22 mouse cellular contexts compared by ENCODE assay signal in the genomic region with DNA sequence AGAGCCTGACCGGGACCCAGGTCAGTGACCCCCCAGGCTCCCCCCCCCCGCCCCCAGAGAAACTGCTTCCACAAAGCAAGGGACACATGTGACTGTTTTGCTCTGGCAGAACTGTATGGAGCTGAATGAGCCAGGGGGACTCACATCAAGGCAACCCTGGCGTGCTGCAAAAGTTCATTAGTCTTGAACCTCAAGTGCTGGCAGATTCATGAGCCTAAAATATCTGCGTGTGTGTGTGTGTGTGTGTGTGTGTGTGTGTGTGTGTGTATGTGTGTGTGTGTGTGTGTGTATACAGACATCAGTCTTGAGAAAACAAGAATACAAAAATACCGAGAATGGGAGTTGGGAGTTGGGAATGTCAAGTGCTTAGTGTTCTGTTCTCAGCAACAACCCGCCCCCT. TPM values are rescaled to one million over a fixed set of nuclear protein-coding genes. Genes with fewer than 3 reads are reported as not detected.
A peak's percentile ranks its signal among the peaks of the same experiment; 100 is the strongest.
DNase-seq lines count a peak whose midpoint lies in the region; ATAC-seq and TF ChIP-seq lines count a peak whose summit lies in the region.
"Had no signal": no experiment of that assay in that cellular context is flagged by ENCODE, and none has a peak within 500 bp of the region (broad histone marks: within the 10 kb centered on the region; RNA-seq: fewer than 3 reads in every experiment).

No protein-coding gene starts in this region.

- no peaks in the 10 kb centered on the region for H3K79me2 ChIP-seq in heart, adult 2 months (replicated peaks; ENCODE audit: control insufficient read depth, insufficient read depth, low read length)

- intact Hi-C loops in heart, postnatal 36 days (cut with DNase I) = no loop called here
- intact Hi-C loops in heart, adult 2 months (cut with DNase I) = loop anchor here (5.0 kb wide), 1 partner anchor 50 kb away; no protein-coding TSS in a partner anchor

- no peak for TF ChIP-seq CTCF in heart, adult 2 months (IDR thresholded peaks at IDR 0.05)
- TF ChIP-seq CTCF in forebrain, postnatal 0 days (IDR thresholded peaks at IDR 0.05; ENCODE audit: low read depth) = no peak

- H3K9ac ChIP-seq in heart, embryonic 11.5 days (ENCODE audit: low read depth, low read length) = no peak overlapping the region
- no peak overlapping the region for H3K9ac ChIP-seq in heart, embryonic 15.5 days
- H3K9ac ChIP-seq in heart, adult 2 months (ENCODE audit: low read depth, low read length) = no peak overlapping the region
- no peak overlapping the region for H3K9ac ChIP-seq in forebrain, postnatal 0 days
- H3K9ac ChIP-seq: embryonic facial prominence, embryonic 12.5 days; forebrain, embryonic 15.5 days; hindbrain, embryonic 14.5 days; intestine, embryonic 15.5 days had no signal

- 60% methylated on average over 6 of the region's 6 CpGs for WGBS in heart, embryonic 11.5 days (ENCODE audit: insufficient replicate concordance)
- whole genome bisulfite sequencing in heart, embryonic 15.5 days = 48% methylated on average over 6 of the region's 6 CpGs
- 65% methylated on average over 6 of the region's 6 CpGs for WGBS in heart, adult 2 months
- WGBS in forebrain, postnatal 0 days = 63% methylated on average over 6 of the region's 6 CpGs

- no peak for ATAC-seq in heart, embryonic 11.5 days (replicated peaks; ENCODE audit: insufficient number of reproducible peaks, low FRiP score, low TSS enrichment)
- no peak for ATAC-seq in heart, embryonic 15.5 days (replicated peaks; ENCODE audit: insufficient number of reproducible peaks, insufficient read depth, low FRiP score, low read depth)
- ATAC-seq in forebrain, postnatal 0 days = no peak
- ATAC-seq: forebrain, embryonic 15.5 days; intestine, embryonic 15.5 days had no signal

- H3K4me1 ChIP-seq in heart, embryonic 11.5 days (ENCODE audit: control insufficient read depth, insufficient read depth, low read length) = peaks cover 58% of the 10 kb centered on the region
- H3K4me1 ChIP-seq in heart, embryonic 15.5 days (replicated peaks) = peaks cover 49% of the 10 kb centered on the region
- no peaks in the 10 kb centered on the region for H3K4me1 ChIP-seq in heart, adult 2 months (ENCODE audit: control insufficient read depth, insufficient read depth, low read length)
- no peaks in the 10 kb centered on the region for H3K4me1 ChIP-seq in forebrain, postnatal 0 days (ENCODE audit: insufficient read depth)
- H3K4me1 ChIP-seq: forebrain, embryonic 15.5 days; intestine, embryonic 15.5 days had no signal

- no peak for TF ChIP-seq EP300 in heart, adult 2 months (IDR thresholded peaks at IDR 0.05; ENCODE audit: insufficient read depth, low read depth, low read length)

- no peaks in the 10 kb centered on the region for H3K36me3 ChIP-seq in heart, embryonic 11.5 days (ENCODE audit: control insufficient read depth, insufficient read depth, low read length)
- no peaks in the 10 kb centered on the region for H3K36me3 ChIP-seq in heart, embryonic 15.5 days
- H3K36me3 ChIP-seq in heart, adult 2 months (ENCODE audit: control insufficient read depth, insufficient read depth, low read length) = no peaks in the 10 kb centered on the region
- H3K36me3 ChIP-seq in forebrain, postnatal 0 days (ENCODE audit: insufficient read depth) = no peaks in the 10 kb centered on the region
- H3K36me3 ChIP-seq: embryonic facial prominence, embryonic 12.5 days; forebrain, embryonic 15.5 days; hindbrain, embryonic 10.5 days; intestine, embryonic 15.5 days had no signal

- peak overlapping the region; percentile 64; the same call in 1 of the 2 replicates for H3K27ac ChIP-seq in heart, embryonic 11.5 days (ENCODE audit: low read depth, low read length)
- peak overlapping the region; percentile 43 for H3K27ac ChIP-seq in heart, embryonic 15.5 days
- H3K27ac ChIP-seq in heart, adult 2 months = no peak overlapping the region
- H3K27ac ChIP-seq in forebrain, postnatal 0 days (ENCODE audit: low read depth, low read length) = no peak overlapping the region
- H3K27ac ChIP-seq: embryonic facial prominence, embryonic 12.5 days; forebrain, embryonic 15.5 days; hindbrain, embryonic 10.5 days; hindbrain, embryonic 14.5 days; intestine, embryonic 15.5 days had no signal

- no peaks in the 10 kb centered on the region; the same call in 1 of the 2 replicates for H3K27me3 ChIP-seq in heart, embryonic 11.5 days (ENCODE audit: control insufficient read depth, insufficient read depth, low read length)
- no peaks in the 10 kb centered on the region; the same call in 1 of the 2 replicates for H3K27me3 ChIP-seq in heart, embryonic 15.5 days
- no peaks in the 10 kb centered on the region; the same call in 1 of the 2 replicates for H3K27me3 ChIP-seq in heart, adult 2 months (ENCODE audit: control insufficient read depth, insufficient read depth, low read length)
- peaks cover 49% of the 10 kb centered on the region for H3K27me3 ChIP-seq in forebrain, postnatal 0 days (ENCODE audit: insufficient read depth, low read length)

- no peak for TF ChIP-seq POLR2A in heart, adult 2 months (IDR thresholded peaks at IDR 0.05; ENCODE audit: insufficient read depth, low read depth, low read length)

- no peak for DNase-seq in heart, postnatal 36 days
- no peak for DNase-seq in heart, adult 2 months
- DNase-seq in lung, postnatal 10 days = peak; percentile 54
- no peak for DNase-seq in lung, postnatal 36 days
- DNase-seq in forebrain, postnatal 0 days = no peak
- DNase-seq: adrenal gland, postnatal 14 days; cerebellum, adult 11-12 months; cerebellum, adult 9-10 months; cerebellum, postnatal 25 days; gastrocnemius, postnatal 10 days had no signal

- no peak overlapping the region for H3K4me3 ChIP-seq in heart, embryonic 11.5 days (ENCODE audit: low read depth, low read length)
- H3K4me3 ChIP-seq in heart, embryonic 15.5 days = no peak overlapping the region
- no peak overlapping the region for H3K4me3 ChIP-seq in heart, adult 2 months
- H3K4me3 ChIP-seq in forebrain, postnatal 0 days (ENCODE audit: low read depth, low read length) = no peak overlapping the region
- H3K4me3 ChIP-seq: embryonic facial prominence, embryonic 12.5 days; forebrain, embryonic 15.5 days; hindbrain, embryonic 10.5 days; intestine, embryonic 15.5 days had no signal

- H3K9me3 ChIP-seq in heart, embryonic 11.5 days (replicated peaks; ENCODE audit: control insufficient read depth, low read length) = no peaks in the 10 kb centered on the region
- no peaks in the 10 kb centered on the region for H3K9me3 ChIP-seq in heart, embryonic 15.5 days (replicated peaks)
- H3K9me3 ChIP-seq in forebrain, postnatal 0 days (ENCODE audit: low read length) = no peaks in the 10 kb centered on the region
- H3K9me3 ChIP-seq: embryonic facial prominence, embryonic 12.5 days; forebrain, embryonic 15.5 days; hindbrain, embryonic 10.5 days; intestine, embryonic 15.5 days had no signal

- H3K4me2 ChIP-seq in heart, embryonic 11.5 days = no peak overlapping the region
- H3K4me2 ChIP-seq in heart, embryonic 15.5 days = no peak overlapping the region
- H3K4me2 ChIP-seq in forebrain, postnatal 0 days (ENCODE audit: low read depth) = no peak overlapping the region
- H3K4me2 ChIP-seq: embryonic facial prominence, embryonic 12.5 days; forebrain, embryonic 15.5 days; hindbrain, embryonic 14.5 days; intestine, embryonic 15.5 days had no signal

RNA-seq across cellular contexts. Expression of gene Tbx5, which starts 5.1 kb away (rescaled TPM):
- 40.1 and 41.1 TPM in 2 replicates for polyA plus RNA-seq in heart, embryonic 11.5 days (2014; fragmentation: Nextera tagmentation; extraction: Ambion mirVana)
- 10 to 100 TPM; 26.5 to 40.1 TPM for total RNA-seq in heart, postnatal 36 days (2021)
- 30.1 and 33.8 TPM in 2 replicates for polyA plus RNA-seq in heart, embryonic 15.5 days (2015; fragmentation: Nextera tagmentation; extraction: Ambion mirVana)
- total RNA-seq in heart, adult 2 months (2021) = 10 to 100 TPM; 22.6 to 36.9 TPM
- polyA plus RNA-seq in heart, adult 2 months (2012; rRNA removed) = 26.5 and 27.0 TPM in 2 replicates
- total RNA-seq in forebrain, postnatal 0 days (2014; rRNA removed) = 0.10 TPM in 1 of 2 replicates, not detected in the other
- polyA plus RNA-seq in forebrain, postnatal 0 days (2015; fragmentation: Nextera tagmentation; extraction: Ambion mirVana) = not detected in 2 replicates
- total RNA-seq: MEL had no signal
- polyA plus RNA-seq: C2C12; cortical plate, adult 2 months; forebrain, embryonic 11.5 days; forebrain, embryonic 15.5 days; frontal cortex, adult 2 months; hindbrain, embryonic 10.5 days had no signal

Comparison
In these comparisons a context has a peak if more than half of its experiments do, and no peak if none do; other contexts are left out.
1. H3K27ac ChIP-seq: peak in heart, embryonic 11.5 days (single experiment) and heart, embryonic 15.5 days (single experiment); none in heart, adult 2 months (single experiment) and forebrain, postnatal 0 days (single experiment).
2. RNA of gene Tbx5, which starts 5.1 kb away (polyA plus RNA-seq): 40.1 to 41.1 TPM in heart, embryonic 11.5 days, 30.1 to 33.8 TPM in heart, embryonic 15.5 days and 26.5 to 27.0 TPM in heart, adult 2 months; not detected in forebrain, postnatal 0 days; every median in the first group is over 10 times any median in the second.